Mouse (Mus musculus): ENCODE data around the gene Ranbp17.

GRCm38 (mm10) chr11:33533577-33533976 lies 20.0 kb upstream of the Ranbp17 start:
- no peak for TF ChIP-seq CTCF (IDR thresholded peaks at IDR 0.05; ENCODE audit: low read depth)
- no peak for TF ChIP-seq EP300 (IDR thresholded peaks at IDR 0.05; ENCODE audit: low read depth)

Measured in heart, postnatal 0 days (tissue).